Mouse (Mus musculus) liver, embryonic 12.5 days (tissue): ENCODE data around the gene Sucla2. TPM values are rescaled to one million over a fixed set of nuclear protein-coding genes. Genes with fewer than 3 reads are reported as not detected.
"Not testable (repeated sequence)": the region's sequence is repeated elsewhere in the genome, so short reads cannot be mapped to it uniquely, and the experiment has no call there.

Experiments used
- ATAC-seq: fragments of 200-750 bp; cut with Nextera tagmentation; 2 replicates; pipeline ENCODE4 v1.8.0; 2017; ENCODE audit warnings: moderate number of reproducible peaks, mild to moderate bottlenecking, moderate library complexity
- H3K27ac ChIP-seq: fragments of 300-500 bp; sonication (generic); 2 replicates; pipeline ENCODE4 v1.5.1; 2016; ENCODE audit warnings: mild to moderate bottlenecking
- H3K27me3 ChIP-seq: fragments of 300-500 bp; sonication (generic); replicated peaks from 2 replicates; pipeline ENCODE4 v1.6.1; 2016; ENCODE audit warnings: mild to moderate bottlenecking, moderate library complexity
- H3K36me3 ChIP-seq: fragments of 300-500 bp; sonication (generic); 2 replicates; pipeline ENCODE4 v1.6.1; 2016; ENCODE audit warnings: mild to moderate bottlenecking, moderate library complexity
- H3K4me1 ChIP-seq: fragments of 300-500 bp; sonication (generic); 2 replicates; pipeline ENCODE4 v1.6.1; 2016
- H3K4me2 ChIP-seq: fragments of 300-500 bp; sonication (generic); 2 replicates; pipeline ENCODE4 v1.6.1; 2016; ENCODE audit warnings: mild to moderate bottlenecking, moderate library complexity
- H3K4me3 ChIP-seq: fragments of 300-500 bp; sonication (generic); 2 replicates; pipeline ENCODE4 v1.5.1; 2016; ENCODE audit warnings: mild to moderate bottlenecking, moderate library complexity
- H3K9ac ChIP-seq: fragments of 300-500 bp; sonication (generic); 2 replicates; pipeline ENCODE4 v1.6.1; 2016; ENCODE audit warnings: mild to moderate bottlenecking, moderate library complexity
- H3K9me3 ChIP-seq: fragments of 300-500 bp; sonication (generic); replicated peaks from 2 replicates; pipeline ENCODE4 v1.6.1; 2016; ENCODE audit warnings: mild to moderate bottlenecking, moderate library complexity
- WGBS: fragments of 180-500 bp; shearing (Covaris S2); methylation state at CpG from one replicate; pipeline ENCODE4 v1.1.7; 2016; ENCODE audit not compliant: insufficient replicate concordance; 5-methylcytosine and 5-hydroxymethylcytosine counted together
- polyA plus RNA-seq: library from polyadenylated mRNA; unstranded; fragments of >200 nt; fragmentation: Nextera tagmentation; extraction: Ambion mirVana; gene quantifications from 2 replicates; pipeline ENCODE4 v1.2.1, GENCODE M21; 2016

Gene Sucla2
- polyA plus RNA-seq, 1 experiment from 2014 or later: 65.1 TPM

GRCm38 (mm10) chr14:73571143-73571542 lies 46.0 kb downstream of the Sucla2 start:
- no peak overlapping the region for H3K4me2 ChIP-seq
- ATAC-seq: no peak

DNA sequence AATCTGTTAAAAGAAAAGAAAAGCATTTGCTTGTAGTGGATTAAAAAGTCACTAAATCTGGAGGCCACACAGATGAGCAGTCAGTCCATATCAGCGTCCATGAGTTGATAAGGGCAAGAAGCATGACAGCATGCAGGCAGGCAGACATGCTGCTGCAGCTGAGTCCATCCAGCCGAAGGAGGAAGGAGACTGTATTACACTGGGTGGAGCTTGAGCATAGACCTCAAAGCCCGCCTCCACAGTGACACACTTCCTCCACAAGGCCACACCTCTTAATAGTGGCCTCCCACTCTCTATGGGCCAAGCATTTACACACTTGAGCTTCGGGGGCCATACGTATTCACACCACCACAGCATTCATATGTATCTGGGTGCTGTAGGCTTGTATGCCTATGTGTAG lies 48.9 kb downstream of the Sucla2 start:
- no peak overlapping the region for H3K4me2 ChIP-seq
- H3K4me3 ChIP-seq: no peak overlapping the region
- H3K36me3 ChIP-seq: peaks cover 47% of the 10 kb centered on the region
- 0 out of 2 replicates have a peak, but pooled peaks cover 5% of the 10 kb centered on the region for H3K4me1 ChIP-seq
- no peak; the same call in 1 of the 2 replicates for ATAC-seq
- 68% methylated on average over 5 of the region's 5 CpGs for WGBS
- no peaks in the 10 kb centered on the region for H3K9me3 ChIP-seq
- no peak overlapping the region for H3K9ac ChIP-seq
- no peak overlapping the region for H3K27ac ChIP-seq
- H3K27me3 ChIP-seq: no peaks in the 10 kb centered on the region

More at GRCm38 (mm10) chr14:73571143-73571542, 46.0 kb downstream of the Sucla2 start:
- no peak overlapping the region for H3K4me3 ChIP-seq
- no peaks in the 10 kb centered on the region for H3K27me3 ChIP-seq
- peaks cover 44% of the 10 kb centered on the region for H3K36me3 ChIP-seq
- H3K27ac ChIP-seq: no peak overlapping the region
- 0 out of 2 replicates have a peak, but pooled peaks cover 1% of the 10 kb centered on the region for H3K4me1 ChIP-seq
- H3K9ac ChIP-seq: no peak overlapping the region
- WGBS: 80% methylated on average over 4 of the region's 4 CpGs
- H3K9me3 ChIP-seq: no peaks in the 10 kb centered on the region

GRCm38 (mm10) chr14:73576336-73576735 lies 51.2 kb downstream of the Sucla2 start:
- Histone ChIP-seq H3K27me3 (no peaks in the 10 kb centered on the region), H3K9me3 (no peaks in the 10 kb centered on the region), H3K9ac (no peak overlapping the region), H3K4me2 (no peak overlapping the region), H3K36me3 (peaks cover 50% of the 10 kb centered on the region), H3K4me3 (no peak overlapping the region), H3K4me1 (0 out of 2 replicates have a peak, but pooled peaks cover 5% of the 10 kb centered on the region), H3K27ac (no peak overlapping the region)
- no peak for ATAC-seq

DNA sequence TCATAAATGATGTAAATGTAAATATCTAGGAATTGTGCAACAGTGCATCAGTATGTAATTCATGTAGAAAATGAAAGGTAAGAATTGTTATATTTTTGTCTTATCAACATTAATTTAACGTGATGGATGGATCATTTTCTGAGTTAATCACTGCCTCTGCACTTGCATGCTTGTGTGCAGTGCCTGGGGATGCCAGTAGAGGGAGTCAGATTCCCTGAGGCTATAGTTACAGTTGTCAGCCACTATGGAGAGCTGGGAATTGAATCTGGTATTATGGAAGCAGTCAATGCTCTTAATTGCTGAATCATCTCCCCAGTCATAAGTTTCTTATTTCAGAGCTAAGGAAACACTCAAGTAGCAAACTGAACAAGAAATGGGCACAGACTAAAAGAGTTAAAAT lies 63.0 kb downstream of the Sucla2 start:
- no peak overlapping the region for H3K9ac ChIP-seq
- 67% methylated on average over 1 of the region's 1 CpGs for WGBS
- H3K36me3 ChIP-seq: peaks cover 40% of the 10 kb centered on the region
- no peak overlapping the region for H3K27ac ChIP-seq
- H3K4me2 ChIP-seq: no peak overlapping the region
- no peaks in the 10 kb centered on the region for H3K27me3 ChIP-seq
- ATAC-seq: no peak
- H3K9me3 ChIP-seq: no peaks in the 10 kb centered on the region
- H3K4me3 ChIP-seq: no peak overlapping the region
- no peaks in the 10 kb centered on the region for H3K4me1 ChIP-seq

- Histone ChIP-seq H3K9ac (no peak overlapping the region), H3K36me3 (peaks cover 57% of the 10 kb centered on the region)
Observed at GRCm38 (mm10) chr14:73592166-73592565, 67.0 kb downstream of the Sucla2 start.

GRCm38 (mm10) chr14:73599720-73600119 lies 74.6 kb downstream of the Sucla2 start:
- Histone ChIP-seq H3K27ac (no peak overlapping the region), H3K4me2 (0 out of 2 replicates have a peak overlapping the region, but pooled peaks have one; percentile 8), H3K9ac (no peak overlapping the region), H3K4me1 (peaks cover 12% of the 10 kb centered on the region), H3K36me3 (peaks cover 56% of the 10 kb centered on the region), H3K27me3 (no peaks in the 10 kb centered on the region), H3K4me3 (no peak overlapping the region), H3K9me3 (0 out of 2 replicates have a peak, but pooled peaks cover 8% of the 10 kb centered on the region)
- peak; percentile 93 for ATAC-seq
- 34% methylated on average over 8 of the region's 8 CpGs for WGBS

More at GRCm38 (mm10) chr14:73592166-73592565, 67.0 kb downstream of the Sucla2 start:
- Histone ChIP-seq H3K4me1 (no peaks in the 10 kb centered on the region), H3K9me3 (no peaks in the 10 kb centered on the region), H3K27me3 (no peaks in the 10 kb centered on the region), H3K27ac (no peak overlapping the region), H3K4me2 (no peak overlapping the region), H3K4me3 (no peak overlapping the region)
- no peak for ATAC-seq
- WGBS: 73% methylated on average over 1 of the region's 1 CpGs

DNA sequence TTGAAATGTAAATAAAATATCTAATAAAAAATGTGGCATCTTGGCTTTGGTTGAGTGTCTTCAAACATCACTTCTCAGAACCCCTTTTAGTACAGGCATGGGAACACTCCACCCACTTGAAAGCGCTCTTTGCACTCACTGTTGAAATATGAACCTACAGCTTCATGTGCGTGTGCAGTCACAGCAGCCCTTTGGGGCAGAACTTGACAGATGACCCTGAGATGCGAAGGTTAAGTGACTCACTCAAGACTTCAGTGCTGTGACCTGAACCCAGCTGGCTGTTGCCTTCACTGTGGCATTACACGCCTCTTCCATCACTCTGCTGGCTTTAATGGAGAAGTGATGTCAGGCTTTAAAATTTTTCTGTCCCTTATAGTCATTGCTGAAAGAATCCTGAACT lies 82.6 kb downstream of the Sucla2 start:
- 69% methylated on average over 4 of the region's 4 CpGs for WGBS
- H3K9me3 ChIP-seq: no peaks in the 10 kb centered on the region
- H3K27ac ChIP-seq: no peak overlapping the region
- H3K4me3 ChIP-seq: no peak overlapping the region
- H3K4me2 ChIP-seq: no peak overlapping the region
- no peak for ATAC-seq
- H3K36me3 ChIP-seq: peaks cover 9% of the 10 kb centered on the region
- no peak overlapping the region for H3K9ac ChIP-seq
- no peaks in the 10 kb centered on the region for H3K4me1 ChIP-seq
- 0 out of 2 replicates have a peak, but pooled peaks cover 4% of the 10 kb centered on the region for H3K27me3 ChIP-seq

DNA sequence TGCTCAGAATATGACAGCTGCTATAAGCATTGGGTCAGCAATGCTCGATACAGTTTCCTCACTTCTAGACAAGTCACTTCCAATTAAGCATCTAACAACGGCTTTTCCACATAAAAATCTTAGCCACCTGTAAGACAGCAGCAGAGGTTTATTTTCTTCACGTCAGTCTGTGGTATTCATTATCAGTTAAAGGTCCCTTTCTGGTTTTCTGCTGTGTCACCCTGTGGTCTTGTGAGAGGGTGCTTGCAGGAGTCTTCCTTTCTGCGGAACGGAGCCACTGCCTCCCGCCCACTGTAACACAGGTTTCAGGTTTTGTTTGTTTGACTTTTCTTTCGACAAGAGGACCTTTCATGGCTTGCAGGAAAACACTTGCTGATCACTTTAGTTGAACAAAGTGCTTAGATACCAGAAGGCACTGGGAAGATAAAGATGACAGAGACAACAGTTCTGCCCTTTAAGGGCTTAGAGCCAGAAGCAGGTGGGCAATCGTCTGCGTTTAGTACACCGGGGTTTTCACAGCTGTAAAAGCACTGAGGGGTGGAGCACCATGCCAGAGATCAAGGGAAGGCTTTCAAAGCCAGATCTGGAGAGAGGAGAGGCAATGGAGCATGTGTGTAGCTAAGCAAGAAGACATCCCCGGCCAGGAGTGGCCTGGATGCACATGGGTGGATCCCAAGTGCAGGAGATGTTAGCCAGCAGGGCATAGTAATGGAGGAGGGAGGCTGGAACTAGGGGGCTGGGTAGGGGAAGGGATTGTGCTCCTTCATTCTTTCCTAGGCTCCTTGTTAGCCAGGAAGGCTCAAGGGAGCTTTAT lies 83.8 kb downstream of the Sucla2 start:
- Histone ChIP-seq H3K4me3 (no peak overlapping the region), H3K9ac (no peak overlapping the region), H3K4me1 (no peaks in the 10 kb centered on the region), H3K4me2 (no peak overlapping the region), H3K27me3 (0 out of 2 replicates have a peak, but pooled peaks cover 4% of the 10 kb centered on the region), H3K27ac (no peak overlapping the region), H3K9me3 (no peaks in the 10 kb centered on the region), H3K36me3 (peaks cover under 1% of the 10 kb centered on the region; the same call in 1 of the 2 replicates)
- ATAC-seq: no peak
- 28% methylated on average over 11 of the region's 11 CpGs for WGBS

- H3K27ac ChIP-seq, H3K9me3 ChIP-seq, ATAC-seq, H3K4me3 ChIP-seq, H3K4me2 ChIP-seq, H3K27me3 ChIP-seq, H3K36me3 ChIP-seq, H3K9ac ChIP-seq, H3K4me1 ChIP-seq: not testable (repeated sequence)
- 46% methylated on average over 1 of the region's 1 CpGs for WGBS
Observed at GRCm38 (mm10) chr14:73614961-73615360, 89.8 kb downstream of the Sucla2 start.

DNA sequence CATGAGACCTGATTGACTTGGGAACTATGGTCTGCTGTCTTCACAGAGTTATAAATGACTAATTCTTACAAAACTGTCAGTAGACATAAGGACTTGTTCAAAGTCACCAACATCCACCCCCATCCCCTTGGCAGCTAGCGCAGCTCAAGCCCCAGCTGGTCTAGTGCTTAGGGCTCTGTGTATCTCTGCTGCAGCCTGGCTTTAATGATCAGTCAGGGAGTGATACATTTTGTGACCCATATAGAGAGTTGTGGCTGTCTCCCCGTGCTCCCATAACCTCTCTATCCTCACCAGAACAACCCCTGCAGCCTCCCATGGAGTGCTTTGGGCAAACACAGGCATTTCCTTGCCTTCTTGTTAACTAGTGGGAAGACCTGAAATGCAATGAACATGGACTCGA lies 95.8 kb downstream of the Sucla2 start:
- 0 out of 2 replicates have a peak, but pooled peaks cover 2% of the 10 kb centered on the region for H3K9me3 ChIP-seq
- H3K4me2 ChIP-seq: no peak overlapping the region
- WGBS: 57% methylated on average over 3 of the region's 3 CpGs
- no peak for ATAC-seq
- no peaks in the 10 kb centered on the region for H3K36me3 ChIP-seq
- H3K4me1 ChIP-seq: no peaks in the 10 kb centered on the region
- H3K4me3 ChIP-seq: no peak overlapping the region
- H3K27ac ChIP-seq: no peak overlapping the region
- H3K9ac ChIP-seq: no peak overlapping the region
- no peaks in the 10 kb centered on the region for H3K27me3 ChIP-seq

GRCm38 (mm10) chr14:73622988-73623387 lies 97.9 kb downstream of the Sucla2 start:
- Histone ChIP-seq H3K9me3 (0 out of 2 replicates have a peak, but pooled peaks cover 2% of the 10 kb centered on the region), H3K4me2 (no peak overlapping the region), H3K36me3 (no peaks in the 10 kb centered on the region), H3K27me3 (no peaks in the 10 kb centered on the region), H3K27ac (no peak overlapping the region), H3K4me3 (no peak overlapping the region), H3K9ac (no peak overlapping the region), H3K4me1 (no peaks in the 10 kb centered on the region)
- WGBS: 63% methylated on average over 1 of the region's 1 CpGs
- no peak for ATAC-seq

DNA sequence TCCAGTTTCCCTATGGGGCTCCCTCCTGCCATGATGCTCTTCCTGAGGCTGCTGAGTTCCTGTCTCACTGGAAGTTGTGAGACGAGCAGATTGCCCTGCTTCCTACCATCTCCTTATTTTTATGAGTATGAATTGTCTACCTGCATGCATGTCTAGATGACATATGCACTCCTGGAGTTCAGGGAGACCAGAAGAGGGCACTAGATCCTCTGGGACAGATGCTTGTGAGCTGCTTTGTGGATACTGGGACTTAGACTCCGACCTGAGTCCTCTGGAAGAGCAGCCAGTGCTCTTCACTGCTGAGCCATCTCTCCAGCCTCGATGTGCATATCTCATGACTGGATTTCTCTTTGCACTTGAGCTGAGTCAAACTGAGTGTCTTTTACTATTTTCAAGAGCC lies 100.3 kb downstream of the Sucla2 start:
- H3K27me3 ChIP-seq: no peaks in the 10 kb centered on the region
- H3K4me1 ChIP-seq: no peaks in the 10 kb centered on the region
- H3K4me3 ChIP-seq: no peak overlapping the region
- H3K36me3 ChIP-seq: no peaks in the 10 kb centered on the region
- H3K9ac ChIP-seq: no peak overlapping the region
- no peak overlapping the region for H3K27ac ChIP-seq
- 50% methylated on average over 3 of the region's 3 CpGs for WGBS
- ATAC-seq: no peak
- H3K9me3 ChIP-seq: 0 out of 2 replicates have a peak, but pooled peaks cover 2% of the 10 kb centered on the region
- H3K4me2 ChIP-seq: no peak overlapping the region
